In genomic region chr2:153612594-153613281, GRCm38 (mm10) we compare ENCODE assay signal across 11 mouse cellular contexts. TPM values are rescaled to one million over a fixed set of nuclear protein-coding genes. Genes with fewer than 3 reads are reported as not detected.
DNase-seq lines count a peak whose midpoint lies in the region; ATAC-seq and TF ChIP-seq lines count a peak whose summit lies in the region.
"Had no signal": no experiment of that assay in that cellular context is flagged by ENCODE, and none has a peak within 500 bp of the region (broad histone marks: within the 10 kb centered on the region; RNA-seq: fewer than 3 reads in every experiment).

No protein-coding gene starts in this region.

- no peak overlapping the region for H3K9ac ChIP-seq in heart, embryonic 12.5 days
- H3K9ac ChIP-seq in stomach, embryonic 16.5 days (ENCODE audit: low read length): peak overlapping the region; percentile 2; the same call in 1 of the 2 replicates
- no peak overlapping the region for H3K9ac ChIP-seq in stomach, postnatal 0 days (ENCODE audit: low read length)
- H3K9ac ChIP-seq in intestine, embryonic 16.5 days (ENCODE audit: low read depth, low read length): no peak overlapping the region
- H3K9ac ChIP-seq: hindbrain, embryonic 13.5 days; stomach, embryonic 15.5 days had no signal

- no peak overlapping the region for H3K4me3 ChIP-seq in heart, embryonic 12.5 days
- no peak overlapping the region for H3K4me3 ChIP-seq in stomach, embryonic 16.5 days (replicated peaks; ENCODE audit: low read length)
- no peak overlapping the region for H3K4me3 ChIP-seq in stomach, postnatal 0 days (ENCODE audit: low read depth, low read length)
- H3K4me3 ChIP-seq in intestine, embryonic 16.5 days (ENCODE audit: low read length): no peak overlapping the region
- H3K4me3 ChIP-seq: hindbrain, embryonic 13.5 days; stomach, embryonic 15.5 days had no signal

- peaks cover 12% of the 10 kb centered on the region for H3K36me3 ChIP-seq in heart, embryonic 12.5 days
- no peaks in the 10 kb centered on the region for H3K36me3 ChIP-seq in stomach, embryonic 16.5 days (ENCODE audit: control insufficient read depth, insufficient read depth, low read length)
- H3K36me3 ChIP-seq in stomach, postnatal 0 days (ENCODE audit: control insufficient read depth, insufficient read depth, low read length): no peaks in the 10 kb centered on the region
- H3K36me3 ChIP-seq in intestine, embryonic 16.5 days (ENCODE audit: control insufficient read depth, insufficient read depth, low read length): no peaks in the 10 kb centered on the region
- H3K36me3 ChIP-seq: stomach, embryonic 15.5 days had no signal

- TF ChIP-seq EP300 in stomach, postnatal 0 days (optimal IDR thresholded peaks at IDR 0.05): no peak

- intact Hi-C loops in left cerebral cortex, postnatal 10 days (cut with DNase I): no loop called here

- H3K4me1 ChIP-seq in heart, embryonic 12.5 days (replicated peaks): peaks cover 46% of the 10 kb centered on the region
- peaks cover 35% of the 10 kb centered on the region for H3K4me1 ChIP-seq in stomach, embryonic 16.5 days (ENCODE audit: control insufficient read depth, insufficient read depth, low read length)
- peaks cover 8% of the 10 kb centered on the region; the same call in 1 of the 2 replicates for H3K4me1 ChIP-seq in stomach, postnatal 0 days (replicated peaks; ENCODE audit: control insufficient read depth, insufficient read depth)
- peaks cover 22% of the 10 kb centered on the region for H3K4me1 ChIP-seq in intestine, embryonic 16.5 days (ENCODE audit: control insufficient read depth, insufficient read depth, low read length)

- peak; percentile 28 for DNase-seq in heart, adult 8-10 months (ENCODE audit: low spot score)
- DNase-seq in stomach, postnatal 0 days (ENCODE audit: low spot score): no peak
- DNase-seq in left cerebral cortex, postnatal 10 days (ENCODE audit: extremely low spot score in 1 of 2, low spot score in 2 of 2): no peak
- DNase-seq: adrenal gland, postnatal 25 days had no signal

- no peak for ATAC-seq in heart, embryonic 12.5 days (ENCODE audit: insufficient number of reproducible peaks, low FRiP score)
- no peak for ATAC-seq in stomach, embryonic 16.5 days (ENCODE audit: insufficient read depth, low FRiP score)
- no peak for ATAC-seq in stomach, postnatal 0 days (ENCODE audit: low FRiP score, low TSS enrichment)
- ATAC-seq in intestine, embryonic 16.5 days: peak; percentile 36; the same call in 1 of the 2 replicates
- ATAC-seq in megakaryocyte progenitor cell, adult 5-6 weeks (replicated peaks; ENCODE audit: poor library complexity): no peak
- no peak for ATAC-seq in activated CD4-positive, CD25-positive, alpha-beta regulatory T cell, adult 4 months

- no peak for TF ChIP-seq CTCF in stomach, postnatal 0 days (IDR thresholded peaks at IDR 0.05; ENCODE audit: low read depth)

- H3K27me3 ChIP-seq in heart, embryonic 12.5 days (replicated peaks): no peaks in the 10 kb centered on the region
- H3K27me3 ChIP-seq in stomach, embryonic 16.5 days (ENCODE audit: control insufficient read depth, insufficient read depth, low read length): no peaks in the 10 kb centered on the region
- H3K27me3 ChIP-seq in stomach, postnatal 0 days (ENCODE audit: control insufficient read depth, insufficient read depth, low read length): no peaks in the 10 kb centered on the region
- H3K27me3 ChIP-seq in intestine, embryonic 16.5 days (replicated peaks; ENCODE audit: control insufficient read depth, insufficient read depth, low read length): no peaks in the 10 kb centered on the region
- H3K27me3 ChIP-seq: hindbrain, embryonic 13.5 days; stomach, embryonic 15.5 days had no signal

- H3K4me2 ChIP-seq in heart, embryonic 12.5 days: no peak overlapping the region
- H3K4me2 ChIP-seq in stomach, embryonic 16.5 days (ENCODE audit: low read depth, low read length): no peak overlapping the region
- no peak overlapping the region for H3K4me2 ChIP-seq in stomach, postnatal 0 days (replicated peaks; ENCODE audit: low read depth)
- no peak overlapping the region for H3K4me2 ChIP-seq in intestine, embryonic 16.5 days (ENCODE audit: low read depth, low read length)
- H3K4me2 ChIP-seq: hindbrain, embryonic 13.5 days; stomach, embryonic 15.5 days had no signal

- no peak overlapping the region for H3K27ac ChIP-seq in heart, embryonic 12.5 days (ENCODE audit: poor library complexity, severe bottlenecking)
- H3K27ac ChIP-seq in stomach, embryonic 16.5 days (ENCODE audit: low read length): no peak overlapping the region
- no peak overlapping the region for H3K27ac ChIP-seq in stomach, postnatal 0 days (replicated peaks)
- H3K27ac ChIP-seq in intestine, embryonic 16.5 days (ENCODE audit: low read length): no peak overlapping the region
- H3K27ac ChIP-seq: hindbrain, embryonic 13.5 days; stomach, embryonic 15.5 days had no signal

- 39% methylated on average over 3 of the region's 3 CpGs for WGBS in heart, embryonic 12.5 days
- 26% methylated on average over 3 of the region's 3 CpGs for WGBS in stomach, embryonic 16.5 days
- WGBS in stomach, postnatal 0 days: 22% methylated on average over 3 of the region's 3 CpGs
- WGBS in intestine, embryonic 16.5 days: 41% methylated on average over 3 of the region's 3 CpGs

- H3K9me3 ChIP-seq in heart, embryonic 12.5 days (replicated peaks): no peaks in the 10 kb centered on the region
- no peaks in the 10 kb centered on the region for H3K9me3 ChIP-seq in stomach, embryonic 16.5 days (replicated peaks; ENCODE audit: control insufficient read depth, low read length)
- H3K9me3 ChIP-seq in stomach, postnatal 0 days (ENCODE audit: control insufficient read depth, low read length): no peaks in the 10 kb centered on the region
- H3K9me3 ChIP-seq in intestine, embryonic 16.5 days (ENCODE audit: control insufficient read depth, low read length): no peaks in the 10 kb centered on the region
- H3K9me3 ChIP-seq: hindbrain, embryonic 13.5 days; stomach, embryonic 15.5 days had no signal

RNA-seq across cellular contexts. Expression of gene Commd7, which starts 19.8 kb away (rescaled TPM):
- 10 to 100 TPM; 10.7 to 14.7 (median 12.9) TPM for total RNA-seq in heart, adult 8-10 months (2022)
- 55.6 and 55.7 TPM in 2 replicates for polyA plus RNA-seq in heart, embryonic 12.5 days (2016; fragmentation: Nextera tagmentation; extraction: Ambion mirVana)
- polyA plus RNA-seq in stomach, embryonic 16.5 days (2015; fragmentation: Nextera tagmentation; extraction: Ambion mirVana): 72.0 and 75.0 TPM in 2 replicates
- polyA plus RNA-seq in stomach, postnatal 0 days (2015; fragmentation: Nextera tagmentation; extraction: Ambion mirVana): 68.1 and 70.1 TPM in 2 replicates
- polyA plus RNA-seq in intestine, embryonic 16.5 days (2015; fragmentation: Nextera tagmentation; extraction: Ambion mirVana): 84.5 and 88.4 TPM in 2 replicates
- 37.2 and 45.9 TPM in 2 replicates for total RNA-seq in megakaryocyte progenitor cell, adult 5-6 weeks (2015)
- 32.2 and 43.8 TPM in 2 replicates for total RNA-seq in megakaryocyte progenitor cell, adult 5-6 weeks (2017)
- polyA plus RNA-seq in activated CD4-positive, CD25-positive, alpha-beta regulatory T cell, adult 4 months (2017; shearing (Covaris generic)): 100 to 1,000 TPM; 109 to 128 TPM
- total RNA-seq in left cerebral cortex, postnatal 10 days (2021): 10 to 100 TPM; 32.9 to 36.5 TPM

RNA-seq across cellular contexts. Expression of gene Dnmt3b, which starts 36.5 kb away (rescaled TPM):
- 1 to 10 TPM in 2 of 4 experiments, under 1 TPM in 2; 0.57 to 1.4 (median 1.1) TPM for total RNA-seq in heart, adult 8-10 months (2022)
- 5.9 and 6.9 TPM in 2 replicates for polyA plus RNA-seq in heart, embryonic 12.5 days (2016; fragmentation: Nextera tagmentation; extraction: Ambion mirVana)
- 6.5 and 7.0 TPM in 2 replicates for polyA plus RNA-seq in stomach, embryonic 16.5 days (2015; fragmentation: Nextera tagmentation; extraction: Ambion mirVana)
- 2.6 and 3.0 TPM in 2 replicates for polyA plus RNA-seq in stomach, postnatal 0 days (2015; fragmentation: Nextera tagmentation; extraction: Ambion mirVana)
- 6.4 and 7.8 TPM in 2 replicates for polyA plus RNA-seq in intestine, embryonic 16.5 days (2015; fragmentation: Nextera tagmentation; extraction: Ambion mirVana)
- 15.0 and 17.8 TPM in 2 replicates for total RNA-seq in megakaryocyte progenitor cell, adult 5-6 weeks (2015)
- 15.2 and 16.7 TPM in 2 replicates for total RNA-seq in megakaryocyte progenitor cell, adult 5-6 weeks (2017)
- 1 to 10 TPM; 3.7 to 5.8 TPM for polyA plus RNA-seq in activated CD4-positive, CD25-positive, alpha-beta regulatory T cell, adult 4 months (2017; shearing (Covaris generic))
- 1 to 10 TPM; 1.5 to 1.7 TPM for total RNA-seq in left cerebral cortex, postnatal 10 days (2021)
